Mouse (Mus musculus) CH12.LX (cell line): ENCODE measurements around the gene Gm10491. TPM values are rescaled to one million over a fixed set of nuclear protein-coding genes. Genes with fewer than 3 reads are reported as not detected.

ENCODE experiments used
- DNase-seq: peaks from one replicate; pipeline ENCODE4 v3.0.0-alpha.2; 2013; ENCODE audit errors: extremely low read depth
- H3K27ac ChIP-seq: 2 replicates; pipeline ENCODE4 v1.5.1; 2012; ENCODE audit warnings: low read depth, mild to moderate bottlenecking, control low read depth, moderate library complexity; ENCODE audit not compliant: insufficient read depth
- H3K27me3 ChIP-seq: replicated peaks from 2 replicates; pipeline ENCODE3; 2012; ENCODE audit warnings: inconsistent platforms
- H3K36me3 ChIP-seq, 2 experiments: replicated peaks in 1 of 2; 2 replicates each; pipeline versions ENCODE3 to v1.6.1; 2012; ENCODE audit warnings: inconsistent platforms in 1 of 2, low read length in 1 of 2, mild to moderate bottlenecking in 1 of 2, mixed read lengths in 1 of 2, moderate library complexity in 1 of 2; ENCODE audit not compliant: control insufficient read depth in 1 of 2, insufficient read depth in 1 of 2
- H3K4me1 ChIP-seq, 2 experiments: 2 replicates each; pipeline ENCODE4 v1.6.1; 2012; ENCODE audit warnings: inconsistent platforms in 1 of 2, moderate library complexity in 1 of 2; ENCODE audit not compliant: insufficient read depth in 2 of 2, control insufficient read depth in 1 of 2
- H3K4me2 ChIP-seq: 2 replicates; pipeline ENCODE4 v1.6.1; 2012; ENCODE audit warnings: low read depth, mild to moderate bottlenecking, control low read depth; ENCODE audit not compliant: poor library complexity, insufficient read depth, severe bottlenecking
- H3K4me3 ChIP-seq, 3 experiments: fragments of 150-350 bp in 1 of 3; sonication (generic) in 1 of 3; replicated peaks in 1 of 3; 2 replicates each; pipeline versions ENCODE3 to v1.5.1; 2011 to 2012; ENCODE audit warnings: low read depth in 2 of 3, low read length in 2 of 3, mild to moderate bottlenecking in 2 of 3, moderate library complexity in 2 of 3, control low read depth in 1 of 3, improper control_type of control experiment in 1 of 3, inconsistent platforms in 1 of 3, mixed read lengths in 1 of 3; ENCODE audit not compliant: poor library complexity in 1 of 3
- H3K79me2 ChIP-seq: replicated peaks from 2 replicates; pipeline ENCODE4 v1.6.1; 2012; ENCODE audit warnings: mild to moderate bottlenecking, moderate library complexity; ENCODE audit not compliant: control insufficient read depth, poor library complexity, insufficient read depth, severe bottlenecking; ENCODE audit errors: extremely low read depth
- H3K9ac ChIP-seq: 2 replicates; pipeline ENCODE4 v1.6.1; 2012; ENCODE audit warnings: low read depth, mild to moderate bottlenecking, control low read depth, moderate library complexity; ENCODE audit not compliant: insufficient read depth
- H3K9me3 ChIP-seq: replicated peaks from 2 replicates; pipeline ENCODE3; 2012; ENCODE audit warnings: low read length, inconsistent platforms, mixed read lengths
- BHLHE40 ChIP-seq: IDR thresholded peaks from 2 replicates; pipeline ENCODE4 v1.6.1; 2011; ENCODE audit warnings: mild to moderate bottlenecking, low read depth, low read length, improper control_type of control experiment
- CHD1 ChIP-seq: IDR thresholded peaks from 2 replicates; pipeline ENCODE4 v1.6.1; 2012; ENCODE audit warnings: low read depth, low read length, improper control_type of control experiment, inconsistent platforms
- CHD2 ChIP-seq: IDR thresholded peaks from 2 replicates; pipeline ENCODE4 v1.6.1; 2011; ENCODE audit warnings: low read length, improper control_type of control experiment
- CTCF ChIP-seq, 2 experiments: IDR thresholded peaks in 1 of 2; conservative IDR thresholded peaks in 1 of 2; 2 replicates each; pipeline ENCODE4 v1.5.1; 2011 to 2012; ENCODE audit warnings: low read depth in 2 of 2, low read length in 2 of 2, improper control_type of control experiment in 1 of 2, inconsistent platforms in 1 of 2, mild to moderate bottlenecking in 1 of 2, moderate library complexity in 1 of 2
- ELF1 ChIP-seq: IDR thresholded peaks from 2 replicates; pipeline ENCODE4 v1.6.1; 2014; ENCODE audit warnings: low read depth, mild to moderate bottlenecking, inconsistent platforms, low read length, improper control_type of control experiment
- EP300 ChIP-seq: IDR thresholded peaks from 2 replicates; pipeline ENCODE4 v1.6.1; 2011; ENCODE audit warnings: low read length, improper control_type of control experiment
- ETS1 ChIP-seq: conservative IDR thresholded peaks from 2 replicates; pipeline ENCODE4 v1.6.1; 2012; ENCODE audit warnings: low read depth, mild to moderate bottlenecking, inconsistent platforms, low read length, improper control_type of control experiment, moderate library complexity
- HCFC1 ChIP-seq: IDR thresholded peaks from 2 replicates; pipeline ENCODE4 v1.6.1; 2012; ENCODE audit warnings: low read depth, mild to moderate bottlenecking, inconsistent platforms, low read length, improper control_type of control experiment
- JUN ChIP-seq: IDR thresholded peaks from 2 replicates; pipeline ENCODE4 v1.6.1; 2011; ENCODE audit warnings: low read depth, mild to moderate bottlenecking, low read length, improper control_type of control experiment, moderate library complexity; ENCODE audit not compliant: insufficient read depth
- KAT2A ChIP-seq: IDR thresholded peaks from 2 replicates; pipeline ENCODE4 v1.6.1; 2012; ENCODE audit warnings: low read length, improper control_type of control experiment, inconsistent platforms; ENCODE audit not compliant: insufficient replicate concordance
- MAFK ChIP-seq: IDR thresholded peaks from 2 replicates; pipeline ENCODE4 v1.6.1; 2011; ENCODE audit warnings: low read length, improper control_type of control experiment; ENCODE audit not compliant: insufficient replicate concordance
- MXI1 ChIP-seq: IDR thresholded peaks from 2 replicates; pipeline ENCODE4 v1.6.1; 2011; ENCODE audit warnings: mild to moderate bottlenecking, low read depth, low read length, improper control_type of control experiment
- MYC ChIP-seq: IDR thresholded peaks from 2 replicates; pipeline ENCODE4 v1.6.1; 2011; ENCODE audit warnings: low read depth, mild to moderate bottlenecking, improper control_type of control experiment, low read length
- NELFE ChIP-seq: IDR thresholded peaks from 2 replicates; pipeline ENCODE4 v1.6.1; 2011; ENCODE audit warnings: low read depth, low read length, improper control_type of control experiment
- NRF1 ChIP-seq: IDR thresholded peaks from 2 replicates; pipeline ENCODE4 v1.6.1; 2014; ENCODE audit warnings: low read depth, mild to moderate bottlenecking, inconsistent platforms, low read length, improper control_type of control experiment, moderate library complexity
- PAX5 ChIP-seq: IDR thresholded peaks from 2 replicates; pipeline ENCODE4 v1.6.1; 2012; ENCODE audit warnings: low read length, inconsistent platforms, mixed read lengths
- POLR2A ChIP-seq: IDR thresholded peaks from 2 replicates; pipeline ENCODE4 v1.6.1; 2011; ENCODE audit warnings: low read depth, mild to moderate bottlenecking, improper control_type of control experiment, low read length
- POLR2AphosphoS2 ChIP-seq: IDR thresholded peaks from 2 replicates; pipeline ENCODE4 v1.6.1; 2011; ENCODE audit warnings: low read depth, low read length, improper control_type of control experiment
- SIN3A ChIP-seq: IDR thresholded peaks from 2 replicates; pipeline ENCODE4 v1.6.1; 2012; ENCODE audit warnings: low read length, improper control_type of control experiment, inconsistent platforms
- SMC3 ChIP-seq: IDR thresholded peaks from 2 replicates; pipeline ENCODE4 v1.6.1; 2011; ENCODE audit warnings: low read depth, low read length, improper control_type of control experiment
- TBP ChIP-seq: conservative IDR thresholded peaks from 2 replicates; pipeline ENCODE4 v1.6.1; 2011; ENCODE audit warnings: low read depth, low read length, improper control_type of control experiment
- TCF12 ChIP-seq: IDR thresholded peaks from 2 replicates; pipeline ENCODE4 v1.6.1; 2014; ENCODE audit warnings: low read depth, mild to moderate bottlenecking, inconsistent platforms, low read length, improper control_type of control experiment
- UBTF ChIP-seq: IDR thresholded peaks from 2 replicates; pipeline ENCODE4 v1.6.1; 2012; ENCODE audit warnings: low read depth, mild to moderate bottlenecking, inconsistent platforms, low read length, improper control_type of control experiment, moderate library complexity
- USF1 ChIP-seq: IDR thresholded peaks from 2 replicates; pipeline ENCODE4 v1.6.1; 2014; ENCODE audit warnings: low read depth, mild to moderate bottlenecking, inconsistent platforms, low read length, improper control_type of control experiment
- ZNF384 ChIP-seq: IDR thresholded peaks from 2 replicates; pipeline ENCODE4 v1.6.1; 2012; ENCODE audit warnings: low read depth, low read length, improper control_type of control experiment, inconsistent platforms
- dilution Hi-C: fragments of 300-500 bp; cut with MboI; formaldehyde crosslinking; loops from 2 replicates; pipeline ENCODE4 v1.14.3; 2020; ENCODE audit warnings: low sequenced_read_pairs; ENCODE audit not compliant: extremely low pct_unique_long_range_greater_than_20kb, extremely low pct_ligation_motif_present
- in situ Hi-C: fragments of 300-500 bp; cut with MboI; formaldehyde crosslinking; loops from 3 replicates; pipeline ENCODE4 v1.14.3; 2019; ENCODE audit warnings: low sequenced_read_pairs, low pct_ligation_motif_present, low pct_unique_long_range_greater_than_20kb, mixed read lengths
- polyA plus RNA-seq: library from polyadenylated mRNA; unstranded; fragments of >175 nt; gene quantifications from 2 replicates; pipeline ENCODE4 v1.2.1, GENCODE M21; 2012; ENCODE audit warnings: low read depth; ENCODE audit not compliant: insufficient read length
- total RNA-seq, 2 experiments: library from RNA; depleted of rRNA; stranded (reverse); fragments of 300-350 nt in 1 of 2; fragments of >200 nt in 1 of 2; gene quantifications; 2 replicates each; pipeline ENCODE4 v1.2.3; 2012 to 2014

The Gm10491 gene
- total and polyA plus RNA-seq, 3 experiments, result not detected

DNA sequence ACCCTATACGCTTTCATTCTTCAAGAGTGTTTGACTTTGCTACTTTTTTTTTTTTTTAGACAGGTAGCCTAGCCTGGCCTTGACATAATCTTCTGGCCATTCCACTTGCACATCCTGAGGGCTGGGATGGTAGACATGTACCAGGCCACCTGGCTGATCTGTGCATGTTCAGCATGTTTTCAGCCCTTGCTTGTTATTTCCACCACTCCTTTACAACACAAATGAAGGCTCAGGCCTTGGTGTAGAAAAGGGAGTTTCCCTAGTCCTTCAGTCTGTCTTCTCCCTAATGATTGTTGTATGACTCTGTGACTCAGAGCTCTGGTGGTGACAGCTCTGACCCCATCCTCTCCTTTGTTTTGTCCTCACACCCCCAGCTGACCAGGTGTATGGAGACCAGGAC, 40.5 kb downstream of the Gm10491 start:
- peaks cover 17% of the 10 kb centered on the region for H3K79me2 ChIP-seq
- H3K27ac ChIP-seq, result peak overlapping the region; percentile 98
- H3K4me2 ChIP-seq, result peak overlapping the region; percentile 87
- dilution Hi-C loops (no loop called here), in situ Hi-C loops (no loop called here)
- peak overlapping the region; percentile 60; the same call in 1 of the 2 replicates for H3K9ac ChIP-seq
- DNase-seq, result no peak
- H3K4me3 ChIP-seq, result peak overlapping the region; percentile 35 to 45 (median 43)
- H3K27me3 ChIP-seq, result no peaks in the 10 kb centered on the region
- H3K4me1 ChIP-seq, result peaks cover 7 to 55% of the 10 kb centered on the region in 2 experiments
- peak; percentile 50; the same call in 1 of the 2 replicates for TF ChIP-seq TCF12
- peak; percentile 39 for TF ChIP-seq EP300
- peak; percentile 63; the same call in 1 of the 2 replicates for TF ChIP-seq MXI1
- no peak for TF ChIP-seq ELF1
- TF ChIP-seq ETS1, result peak; percentile 66
- peak; percentile 70; the same call in 1 of the 2 replicates for TF ChIP-seq SIN3A
- no peak for TF ChIP-seq TBP
- TF ChIP-seq SMC3, result no peak
- TF ChIP-seq CHD1, result 0 out of 2 replicates have a peak, but pooled peaks have one; percentile 27
- TF ChIP-seq MAFK, result no peak
- TF ChIP-seq CTCF (conservative IDR thresholded peaks at IDR 0.05 in 1 of 2, IDR thresholded peaks at IDR 0.05 in 1 of 2; ENCODE audit: low read depth in 2 of 2, low read length in 2 of 2), result no peak
- no peak for TF ChIP-seq POLR2AphosphoS2
- no peak for TF ChIP-seq JUN
- TF ChIP-seq PAX5, result no peak
- no peak for TF ChIP-seq ZNF384
- TF ChIP-seq BHLHE40, result no peak
- TF ChIP-seq POLR2A, result no peak
- no peak for TF ChIP-seq UBTF
- TF ChIP-seq USF1, result no peak
- no peak for TF ChIP-seq HCFC1
- TF ChIP-seq CHD2, result no peak
- no peak for TF ChIP-seq NRF1
- TF ChIP-seq MYC, result no peak
- no peak for TF ChIP-seq KAT2A
- no peak for TF ChIP-seq NELFE
- no peaks in the 10 kb centered on the region for H3K9me3 ChIP-seq
- H3K36me3 ChIP-seq, result peaks cover 13 to 20% of the 10 kb centered on the region in 2 experiments

DNA sequence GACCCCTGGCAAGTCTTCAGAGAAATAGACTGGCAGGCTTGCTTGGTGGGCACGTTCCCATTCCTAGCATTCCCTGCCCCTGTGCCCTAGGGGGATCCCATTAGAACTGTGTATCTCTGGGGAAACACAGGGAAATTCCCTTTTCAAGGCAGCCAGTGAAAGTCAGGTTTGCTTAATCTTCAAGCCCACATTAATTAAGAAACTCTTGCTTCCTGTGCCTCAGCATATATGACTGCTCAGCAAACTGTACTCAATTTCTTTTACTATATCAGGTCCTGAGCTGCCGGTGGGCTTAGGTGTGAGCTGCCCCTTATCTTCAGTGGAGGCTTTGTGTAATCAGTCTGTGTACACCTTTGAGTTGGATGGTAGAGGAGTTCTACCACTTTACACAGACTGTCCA, 41.8 kb downstream of the Gm10491 start:
- Histone ChIP-seq H3K9ac (peak overlapping the region; percentile 23; the same call in 1 of the 2 replicates), H3K27ac (peak overlapping the region; percentile 98), H3K79me2 (peaks cover 22% of the 10 kb centered on the region), H3K36me3 (peaks cover 6 to 9% of the 10 kb centered on the region in 2 experiments), H3K4me2 (peak overlapping the region; percentile 80), H3K9me3 (no peaks in the 10 kb centered on the region), H3K4me1 (peaks cover 13 to 66% of the 10 kb centered on the region in 2 experiments), H3K4me3 (no peak overlapping the region), H3K27me3 (no peaks in the 10 kb centered on the region)
- dilution Hi-C loops, result no loop called here
- in situ Hi-C loops, result no loop called here
- no peak for DNase-seq
- 0 out of 2 replicates have a peak, but pooled peaks have one; percentile 16 for TF ChIP-seq TBP
- no peak for TF ChIP-seq SMC3
